Mouse (Mus musculus) CH12.LX (cell line): ENCODE results near the gene Teddm1b. TPM values are rescaled to one million over a fixed set of nuclear protein-coding genes. Genes with fewer than 3 reads are reported as not detected.

Source experiments
- DNase-seq: peaks from one replicate; pipeline ENCODE4 v3.0.0-alpha.2; 2013; ENCODE audit errors: extremely low read depth
- H3K27ac ChIP-seq: 2 replicates; pipeline ENCODE4 v1.5.1; 2012; ENCODE audit warnings: low read depth, mild to moderate bottlenecking, control low read depth, moderate library complexity; ENCODE audit not compliant: insufficient read depth
- H3K27me3 ChIP-seq: replicated peaks from 2 replicates; pipeline ENCODE3; 2012; ENCODE audit warnings: inconsistent platforms
- H3K36me3 ChIP-seq, 2 experiments: replicated peaks in 1 of 2; 2 replicates each; pipeline versions ENCODE3 to v1.6.1; 2012; ENCODE audit warnings: inconsistent platforms in 1 of 2, low read length in 1 of 2, mild to moderate bottlenecking in 1 of 2, mixed read lengths in 1 of 2, moderate library complexity in 1 of 2; ENCODE audit not compliant: control insufficient read depth in 1 of 2, insufficient read depth in 1 of 2
- H3K4me1 ChIP-seq, 2 experiments: 2 replicates each; pipeline ENCODE4 v1.6.1; 2012; ENCODE audit warnings: inconsistent platforms in 1 of 2, moderate library complexity in 1 of 2; ENCODE audit not compliant: insufficient read depth in 2 of 2, control insufficient read depth in 1 of 2
- H3K4me2 ChIP-seq: 2 replicates; pipeline ENCODE4 v1.6.1; 2012; ENCODE audit warnings: low read depth, mild to moderate bottlenecking, control low read depth; ENCODE audit not compliant: poor library complexity, insufficient read depth, severe bottlenecking
- H3K4me3 ChIP-seq, 3 experiments: fragments of 150-350 bp in 1 of 3; sonication (generic) in 1 of 3; replicated peaks in 1 of 3; 2 replicates each; pipeline versions ENCODE3 to v1.5.1; 2011 to 2012; ENCODE audit warnings: low read depth in 2 of 3, low read length in 2 of 3, mild to moderate bottlenecking in 2 of 3, moderate library complexity in 2 of 3, control low read depth in 1 of 3, improper control_type of control experiment in 1 of 3, inconsistent platforms in 1 of 3, mixed read lengths in 1 of 3; ENCODE audit not compliant: poor library complexity in 1 of 3
- H3K79me2 ChIP-seq: replicated peaks from 2 replicates; pipeline ENCODE4 v1.6.1; 2012; ENCODE audit warnings: mild to moderate bottlenecking, moderate library complexity; ENCODE audit not compliant: control insufficient read depth, poor library complexity, insufficient read depth, severe bottlenecking; ENCODE audit errors: extremely low read depth
- H3K9ac ChIP-seq: 2 replicates; pipeline ENCODE4 v1.6.1; 2012; ENCODE audit warnings: low read depth, mild to moderate bottlenecking, control low read depth, moderate library complexity; ENCODE audit not compliant: insufficient read depth
- H3K9me3 ChIP-seq: replicated peaks from 2 replicates; pipeline ENCODE3; 2012; ENCODE audit warnings: low read length, inconsistent platforms, mixed read lengths
- BHLHE40 ChIP-seq: IDR thresholded peaks from 2 replicates; pipeline ENCODE4 v1.6.1; 2011; ENCODE audit warnings: mild to moderate bottlenecking, low read depth, low read length, improper control_type of control experiment
- ETS1 ChIP-seq: conservative IDR thresholded peaks from 2 replicates; pipeline ENCODE4 v1.6.1; 2012; ENCODE audit warnings: low read depth, mild to moderate bottlenecking, inconsistent platforms, low read length, improper control_type of control experiment, moderate library complexity
- GABPA ChIP-seq: IDR thresholded peaks from 2 replicates; pipeline ENCODE4 v1.6.1; 2012; ENCODE audit warnings: low read depth, low read length, improper control_type of control experiment, inconsistent platforms; ENCODE audit not compliant: insufficient replicate concordance
- NELFE ChIP-seq: IDR thresholded peaks from 2 replicates; pipeline ENCODE4 v1.6.1; 2011; ENCODE audit warnings: low read depth, low read length, improper control_type of control experiment
- POLR2AphosphoS2 ChIP-seq: IDR thresholded peaks from 2 replicates; pipeline ENCODE4 v1.6.1; 2011; ENCODE audit warnings: low read depth, low read length, improper control_type of control experiment
- RCOR1 ChIP-seq: conservative IDR thresholded peaks from 2 replicates; pipeline ENCODE4 v1.6.1; 2012; ENCODE audit warnings: low read depth, mild to moderate bottlenecking, inconsistent platforms, low read length, improper control_type of control experiment
- SIN3A ChIP-seq: IDR thresholded peaks from 2 replicates; pipeline ENCODE4 v1.6.1; 2012; ENCODE audit warnings: low read length, improper control_type of control experiment, inconsistent platforms
- UBTF ChIP-seq: IDR thresholded peaks from 2 replicates; pipeline ENCODE4 v1.6.1; 2012; ENCODE audit warnings: low read depth, mild to moderate bottlenecking, inconsistent platforms, low read length, improper control_type of control experiment, moderate library complexity
- ZKSCAN1 ChIP-seq: IDR thresholded peaks from 2 replicates; pipeline ENCODE4 v1.6.1; 2012; ENCODE audit warnings: low read depth, inconsistent platforms, low read length, improper control_type of control experiment, borderline replicate concordance
- ZNF384 ChIP-seq: IDR thresholded peaks from 2 replicates; pipeline ENCODE4 v1.6.1; 2012; ENCODE audit warnings: low read depth, low read length, improper control_type of control experiment, inconsistent platforms
- dilution Hi-C: fragments of 300-500 bp; cut with MboI; formaldehyde crosslinking; loops from 2 replicates; pipeline ENCODE4 v1.14.3; 2020; ENCODE audit warnings: low sequenced_read_pairs; ENCODE audit not compliant: extremely low pct_unique_long_range_greater_than_20kb, extremely low pct_ligation_motif_present
- in situ Hi-C: fragments of 300-500 bp; cut with MboI; formaldehyde crosslinking; loops from 3 replicates; pipeline ENCODE4 v1.14.3; 2019; ENCODE audit warnings: low sequenced_read_pairs, low pct_ligation_motif_present, low pct_unique_long_range_greater_than_20kb, mixed read lengths
- polyA plus RNA-seq: library from polyadenylated mRNA; unstranded; fragments of >175 nt; gene quantifications from 2 replicates; pipeline ENCODE4 v1.2.1, GENCODE M21; 2012; ENCODE audit warnings: low read depth; ENCODE audit not compliant: insufficient read length
- total RNA-seq, 2 experiments: library from RNA; depleted of rRNA; stranded (reverse); fragments of 300-350 nt in 1 of 2; fragments of >200 nt in 1 of 2; gene quantifications; 2 replicates each; pipeline ENCODE4 v1.2.3; 2012 to 2014

The Teddm1b gene
- total and polyA plus RNA-seq, 3 experiments, result 0.10 TPM; not detected in 2

DNA sequence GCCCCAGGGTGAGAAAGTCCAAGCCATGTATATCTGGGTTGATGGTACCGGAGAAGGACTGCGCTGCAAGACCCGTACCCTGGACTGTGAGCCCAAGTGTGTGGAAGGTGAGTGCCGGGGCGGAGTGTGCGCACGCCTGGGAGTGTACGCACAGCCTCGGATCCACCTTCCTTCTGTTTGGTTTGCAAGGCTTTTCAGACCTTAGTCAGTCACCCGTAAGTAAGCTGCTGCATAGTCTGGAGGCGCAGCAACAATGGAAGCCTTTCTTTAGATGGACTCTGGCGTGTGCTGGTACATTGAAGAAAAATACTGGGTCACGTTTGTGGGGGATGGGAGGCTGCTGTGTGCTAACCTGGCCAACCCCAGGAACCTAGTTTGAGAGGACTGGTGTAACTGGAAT, 28.9 kb downstream of the Teddm1b start:
- Histone ChIP-seq H3K9me3 (no peaks in the 10 kb centered on the region), H3K36me3 (peaks cover 36 to 51% of the 10 kb centered on the region in 2 experiments), H3K27me3 (no peaks in the 10 kb centered on the region), H3K4me1 (peaks cover 3 to 29% of the 10 kb centered on the region in 2 experiments; a peak in 3 of 4 replicates), H3K79me2 (no peaks in the 10 kb centered on the region)
- in situ Hi-C loops (no loop called here), dilution Hi-C loops (no loop called here)
- TF ChIP-seq SIN3A (no peak), ETS1 (no peak), RCOR1 (no peak), BHLHE40 (no peak), UBTF (no peak), POLR2AphosphoS2 (no peak), NELFE (no peak)
- TF ChIP-seq, all 38 proteins: peak for 0
- Histone ChIP-seq H3K9ac (no peak overlapping the region), H3K4me2 (no peak overlapping the region), H3K4me3 (no peak overlapping the region), H3K27ac (no peak overlapping the region)
- no peak for DNase-seq

DNA sequence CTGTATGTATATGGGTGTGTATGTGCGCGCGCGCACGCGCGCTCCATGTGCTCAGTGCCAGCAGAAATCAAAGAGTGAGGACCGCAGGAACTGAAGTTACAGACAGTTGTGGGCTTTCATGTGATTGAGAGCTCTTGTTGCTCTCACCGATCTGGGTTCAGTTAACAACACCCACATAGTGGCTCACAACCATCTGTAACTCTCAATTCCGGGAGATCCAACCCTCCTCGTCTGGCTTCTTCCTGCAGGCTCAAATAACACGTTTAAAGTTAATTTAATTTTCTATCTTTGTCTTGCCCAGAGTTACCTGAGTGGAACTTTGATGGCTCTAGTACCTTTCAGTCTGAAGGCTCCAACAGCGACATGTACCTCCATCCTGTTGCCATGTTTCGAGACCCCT, 30.1 kb downstream of the Teddm1b start:
- in situ Hi-C loops, result no loop called here
- Histone ChIP-seq H3K36me3 (peaks cover 36 to 60% of the 10 kb centered on the region in 2 experiments), H3K4me1 (peaks cover 0 to 16% of the 10 kb centered on the region in 2 experiments; a peak in 2 of 4 replicates), H3K4me2 (no peak overlapping the region), H3K4me3 (no peak overlapping the region), H3K27ac (no peak overlapping the region), H3K27me3 (no peaks in the 10 kb centered on the region), H3K9ac (no peak overlapping the region), H3K9me3 (no peaks in the 10 kb centered on the region), H3K79me2 (no peaks in the 10 kb centered on the region)
- DNase-seq, result no peak
- dilution Hi-C loops, result no loop called here
- TF ChIP-seq ZKSCAN1 (no peak), ZNF384 (no peak)

DNA sequence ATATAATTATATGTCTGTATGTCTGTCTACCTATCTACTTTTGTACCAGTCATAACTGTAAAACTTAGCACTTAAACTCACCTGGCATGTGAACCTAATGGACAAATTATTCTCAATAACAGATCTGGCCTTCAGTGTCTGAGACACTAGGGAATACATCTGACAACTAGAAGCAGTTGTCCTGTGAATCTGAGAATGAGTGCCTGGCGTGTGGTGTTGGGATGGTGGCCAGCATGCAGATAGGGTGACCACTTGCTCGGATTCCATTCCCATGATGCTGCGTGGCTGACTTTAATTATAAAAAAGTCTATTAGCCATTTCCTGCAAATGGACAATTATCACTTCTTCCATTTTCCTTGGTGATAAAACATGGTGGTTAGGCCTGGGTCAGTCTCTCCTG, 31.7 kb downstream of the Teddm1b start:
- H3K4me1 ChIP-seq, result peaks cover 0 to 12% of the 10 kb centered on the region in 2 experiments; a peak in 2 of 4 replicates
- H3K79me2 ChIP-seq, result no peaks in the 10 kb centered on the region
- H3K27me3 ChIP-seq, result no peaks in the 10 kb centered on the region
- H3K4me2 ChIP-seq, result no peak overlapping the region
- TF ChIP-seq ZKSCAN1, result no peak
- no peak for TF ChIP-seq BHLHE40
- TF ChIP-seq GABPA, result no peak
- in situ Hi-C loops, result no loop called here
- no peak for DNase-seq
- no peak overlapping the region for H3K9ac ChIP-seq
- H3K27ac ChIP-seq, result no peak overlapping the region
- dilution Hi-C loops, result no loop called here
- no peaks in the 10 kb centered on the region for H3K9me3 ChIP-seq
- H3K36me3 ChIP-seq, result peaks cover 36 to 71% of the 10 kb centered on the region in 2 experiments
- no peak overlapping the region for H3K4me3 ChIP-seq
